Mouse (Mus musculus) G1E (cell line): ENCODE measurements around the gene Inhbc. TPM values are rescaled to one million over a fixed set of nuclear protein-coding genes. Genes with fewer than 3 reads are reported as not detected.

Source experiments
- ATAC-seq: 2 replicates; pipeline ENCODE4 v1.8.0; 2016; ENCODE audit warnings: mild to moderate bottlenecking; ENCODE audit not compliant: insufficient number of reproducible peaks, poor library complexity, low FRiP score, severe bottlenecking; ENCODE audit errors: extremely low read depth
- DNase-seq: peaks from one replicate; pipeline ENCODE4 v3.0.0; 2012; ENCODE audit warnings: low spot score
- H3K27me3 ChIP-seq: 2 replicates; pipeline ENCODE4 v1.6.1; 2012; ENCODE audit warnings: mild to moderate bottlenecking, low read length, inconsistent platforms; ENCODE audit not compliant: insufficient read depth
- H3K36me3 ChIP-seq: replicated peaks from 2 replicates; pipeline ENCODE3; 2012; ENCODE audit warnings: mild to moderate bottlenecking, inconsistent platforms
- H3K4me1 ChIP-seq: 2 replicates; pipeline ENCODE4 v1.6.1; 2012; ENCODE audit warnings: low read depth, low read length, inconsistent platforms, mixed read lengths; ENCODE audit not compliant: insufficient read depth
- H3K4me3 ChIP-seq: 2 replicates; pipeline ENCODE4 v1.5.1; 2012; ENCODE audit warnings: low read depth, mild to moderate bottlenecking, inconsistent platforms, low read length, moderate library complexity, mixed read lengths
- H3K9me3 ChIP-seq: replicated peaks from 2 replicates; pipeline ENCODE4 v1.6.1; 2012; ENCODE audit warnings: inconsistent platforms
- CTCF ChIP-seq: IDR thresholded peaks from 2 replicates; pipeline ENCODE4 v1.5.1; 2012; ENCODE audit warnings: low read depth, low read length, inconsistent platforms, mixed read lengths
- GATA1 ChIP-seq: IDR thresholded peaks from 2 replicates; pipeline ENCODE4 v1.6.1; 2012; ENCODE audit warnings: borderline replicate concordance, low read length, inconsistent platforms, mixed read lengths
- GATA2 ChIP-seq: IDR thresholded peaks from 2 replicates; pipeline ENCODE4 v1.6.1; 2012; ENCODE audit warnings: low read depth, low read length, inconsistent platforms, borderline replicate concordance
- POLR2AphosphoS5 ChIP-seq: IDR thresholded peaks from 2 replicates; pipeline ENCODE4 v1.6.1; 2012; ENCODE audit warnings: low read depth, low read length, inconsistent platforms; ENCODE audit not compliant: insufficient replicate concordance
- TAL1 ChIP-seq: conservative IDR thresholded peaks from 2 replicates; pipeline ENCODE4 v1.6.1; 2012; ENCODE audit warnings: low read depth, low read length, inconsistent platforms, mixed read lengths
- polyA plus RNA-seq: library from polyadenylated mRNA; stranded (reverse); fragments of >175 nt; gene quantifications from 2 replicates; pipeline ENCODE4 v1.2.3, GENCODE M21; 2012
- total RNA-seq, 2 experiments: library from RNA; stranded (forward) in 1 of 2; stranded (reverse) in 1 of 2; fragments of 200-1000 nt in 1 of 2; fragments of >200 nt in 1 of 2; fragmentation: Nextera tagmentation in 1 of 2; gene quantifications; 2 replicates each; pipeline ENCODE4 v1.2.3; 2014 to 2017

The Inhbc gene
- total and polyA plus RNA-seq, 3 experiments: 0.05 TPM; not detected in 2

DNA sequence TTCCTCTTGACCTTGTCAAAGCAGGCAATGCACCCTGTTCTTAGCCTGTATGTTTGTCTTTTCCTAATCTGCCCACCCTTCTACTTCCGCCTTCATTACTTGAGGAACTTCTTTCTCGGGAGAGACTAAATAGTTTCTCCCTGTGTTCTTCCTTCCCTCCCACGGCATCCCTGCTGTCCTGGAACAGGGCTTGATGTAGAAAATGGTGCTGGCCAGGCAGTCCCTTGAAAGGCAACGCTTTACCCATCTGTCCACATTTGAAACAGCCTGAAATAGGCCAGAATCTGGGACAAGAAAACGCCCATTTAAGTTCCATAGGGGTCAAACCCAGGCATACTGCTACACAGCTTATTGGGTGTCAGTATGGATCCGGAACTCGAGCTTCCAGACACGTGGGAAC is 20.4 kb downstream of the Inhbc start:
- no peak overlapping the region for H3K4me3 ChIP-seq

DNA sequence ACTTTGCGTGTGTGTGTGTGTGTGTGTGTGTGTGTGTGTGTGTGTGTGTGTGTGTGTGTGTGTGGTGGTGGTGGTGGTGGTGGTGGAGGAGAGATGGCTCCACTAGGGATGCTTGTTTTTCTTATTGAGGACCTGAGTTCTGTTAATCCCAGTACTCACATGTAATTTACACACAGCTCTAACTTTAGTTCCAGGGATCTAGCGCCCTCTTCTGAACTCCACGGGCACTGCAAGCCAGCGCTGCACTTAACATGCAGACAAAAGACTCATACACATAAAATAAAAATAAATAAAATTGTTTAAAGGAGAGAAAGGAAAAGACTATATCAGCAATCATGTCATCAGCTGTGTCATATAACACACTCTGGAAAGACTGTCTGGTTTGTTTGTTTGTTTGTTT is 21.3 kb downstream of the Inhbc start:
- Histone ChIP-seq H3K4me1 (peaks cover 17% of the 10 kb centered on the region), H3K36me3 (no peaks in the 10 kb centered on the region), H3K27me3 (peaks cover 45% of the 10 kb centered on the region), H3K4me3 (no peak overlapping the region), H3K9me3 (peaks cover 6% of the 10 kb centered on the region)
- no peak for TF ChIP-seq TAL1
- TF ChIP-seq CTCF: peak; percentile 33; the same call in 1 of the 2 replicates
- ATAC-seq: no peak
- no peak for DNase-seq

More for the DNA sequence above, 20.4 kb downstream of the Inhbc start:
- H3K4me1 ChIP-seq: peaks cover 17% of the 10 kb centered on the region
- peaks cover 4% of the 10 kb centered on the region for H3K9me3 ChIP-seq
- TF ChIP-seq GATA1 (no peak), CTCF (no peak), POLR2AphosphoS5 (no peak), TAL1 (no peak), GATA2 (no peak)
- H3K27me3 ChIP-seq: peaks cover 47% of the 10 kb centered on the region
- ATAC-seq (no peak), DNase-seq (no peak)
- no peaks in the 10 kb centered on the region for H3K36me3 ChIP-seq

DNA sequence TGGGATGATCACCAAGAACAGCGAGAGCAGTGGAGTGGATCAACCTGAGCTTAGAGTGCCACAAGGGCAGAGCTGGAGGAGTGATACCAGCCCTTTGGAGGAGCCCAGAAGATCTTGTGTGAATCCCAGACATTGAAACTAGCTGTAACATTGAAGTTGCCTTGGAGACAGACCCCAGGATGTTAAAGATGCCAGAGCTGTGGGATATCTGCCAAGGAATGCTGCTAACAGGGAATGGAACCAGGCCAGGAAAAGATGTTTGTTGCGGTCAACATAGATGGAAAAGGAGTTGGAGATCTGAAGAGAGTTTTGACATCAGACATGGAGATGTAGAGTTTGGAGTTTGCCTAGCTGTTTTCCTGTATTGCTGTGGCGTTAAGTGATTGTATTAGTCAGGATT is 24.1 kb downstream of the Inhbc start:
- TF ChIP-seq TAL1: no peak
- TF ChIP-seq POLR2AphosphoS5: no peak
- TF ChIP-seq GATA2: no peak
- TF ChIP-seq GATA1: no peak
- TF ChIP-seq CTCF: no peak
- DNase-seq (no peak), ATAC-seq (no peak)
- Histone ChIP-seq H3K4me1 (peaks cover 33% of the 10 kb centered on the region), H3K27me3 (peaks cover 35% of the 10 kb centered on the region), H3K4me3 (no peak overlapping the region), H3K9me3 (peaks cover 6% of the 10 kb centered on the region), H3K36me3 (no peaks in the 10 kb centered on the region)

DNA sequence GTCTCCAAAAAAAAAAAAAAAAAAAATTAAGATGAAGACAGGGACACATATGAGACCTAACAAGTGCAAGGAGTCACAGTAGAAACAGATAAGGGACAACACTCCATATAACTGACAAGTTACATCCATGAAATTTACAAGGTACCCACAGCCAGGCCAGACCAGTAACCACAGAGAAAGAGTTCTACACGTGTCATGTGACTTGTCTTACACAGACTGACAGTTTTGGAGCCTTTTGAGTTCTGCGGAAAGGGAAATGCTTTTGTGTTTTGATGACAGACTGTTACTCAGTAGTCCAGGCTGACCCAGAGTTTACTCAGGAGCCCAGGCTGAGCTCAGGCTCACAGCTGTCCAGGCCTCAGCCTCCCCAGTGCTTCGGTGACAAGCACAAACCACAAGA is 27.2 kb downstream of the Inhbc start:
- peaks cover 53% of the 10 kb centered on the region for H3K4me1 ChIP-seq
- no peak for ATAC-seq
- peaks cover 42% of the 10 kb centered on the region for H3K27me3 ChIP-seq
- DNase-seq: no peak
- no peaks in the 10 kb centered on the region for H3K36me3 ChIP-seq
- TF ChIP-seq CTCF (no peak), GATA1 (no peak), TAL1 (no peak), GATA2 (no peak), POLR2AphosphoS5 (no peak)
- H3K4me3 ChIP-seq: no peak overlapping the region
- H3K9me3 ChIP-seq: peaks cover 6% of the 10 kb centered on the region

DNA sequence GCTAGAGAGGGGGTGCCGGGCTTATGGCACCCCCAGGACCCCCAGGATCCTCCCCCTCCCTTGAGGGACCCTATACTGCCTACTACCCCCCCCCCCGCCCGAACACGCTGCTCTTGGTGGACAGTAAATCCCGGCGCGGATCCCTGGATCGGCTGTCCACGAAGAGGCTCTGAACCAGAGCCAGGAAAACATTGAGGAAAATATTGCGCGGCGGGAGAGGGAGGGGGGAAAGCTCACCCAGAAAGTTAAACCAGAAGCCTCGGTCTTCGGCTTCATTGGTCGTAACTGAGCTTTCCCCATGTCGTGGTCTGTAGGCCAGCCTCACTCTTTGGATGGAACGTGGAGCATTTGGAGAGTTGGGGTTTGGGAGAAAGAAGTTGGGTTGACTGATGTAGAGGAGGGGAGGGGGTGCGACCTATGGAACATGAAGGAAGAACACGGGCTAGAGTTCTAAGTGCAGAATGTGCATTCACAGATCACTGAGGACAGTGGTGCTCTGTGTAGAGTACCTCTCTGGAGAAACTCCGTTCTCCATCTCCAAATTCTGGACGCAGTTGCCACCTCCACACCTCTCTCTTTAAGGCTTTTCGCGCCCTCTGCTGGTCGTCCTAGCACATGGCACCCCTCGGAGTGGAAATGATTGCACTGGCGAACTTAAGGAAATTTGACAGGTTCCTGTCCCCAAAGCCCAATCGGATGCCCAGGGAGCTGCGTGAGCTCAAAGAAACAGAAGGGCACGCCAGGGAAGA is 28.2 kb downstream of the Inhbc start, which contains the start of gene Gli1:
Gli1 (minus strand) TSS at position 84 of the 749 bp plus-strand sequence.
- Histone ChIP-seq H3K4me3 (peak within 1 kb of the TSS; percentile 54; the same call in 1 of the 2 replicates), H3K9me3 (peaks cover 6% of the 10 kb centered on the region), H3K27me3 (peaks cover 50% of the 10 kb centered on the region), H3K36me3 (no peaks in the 10 kb centered on the region), H3K4me1 (peaks cover 60% of the 10 kb centered on the region)
- TF ChIP-seq POLR2AphosphoS5 (no peak), CTCF (peak; percentile 75)
- DNase-seq (no peak), ATAC-seq (0 out of 2 replicates have a peak, but pooled peaks have one; percentile 43)

DNA sequence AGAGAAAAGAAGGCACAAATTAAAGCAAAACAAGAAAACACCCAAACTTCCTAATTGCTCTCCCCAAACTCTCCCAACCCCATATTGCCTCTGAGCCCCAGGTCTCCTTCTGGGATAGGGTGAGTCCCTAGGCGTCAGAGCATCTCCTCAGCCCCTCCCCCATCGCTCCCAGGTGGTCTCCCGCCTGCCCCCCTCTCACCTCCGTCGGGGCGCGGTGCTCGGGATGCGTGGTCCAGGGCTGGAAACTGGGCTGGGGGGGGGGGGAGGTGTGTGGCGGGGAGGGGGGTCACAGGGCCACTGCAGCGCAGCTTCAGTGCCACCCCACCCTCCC is 28.9 kb downstream of the Inhbc start:
- Histone ChIP-seq H3K36me3 (no peaks in the 10 kb centered on the region), H3K27me3 (peaks cover 53% of the 10 kb centered on the region), H3K9me3 (peaks cover 6% of the 10 kb centered on the region), H3K4me3 (peak overlapping the region; percentile 54; the same call in 1 of the 2 replicates), H3K4me1 (peaks cover 65% of the 10 kb centered on the region)
- TF ChIP-seq CTCF: no peak
- no peak for TF ChIP-seq TAL1
- no peak for TF ChIP-seq GATA2
- no peak for TF ChIP-seq POLR2AphosphoS5
- no peak for TF ChIP-seq GATA1
- ATAC-seq (no peak), DNase-seq (no peak)
